Mouse (Mus musculus) skeletal muscle tissue, postnatal 0 days (tissue): ENCODE data around the gene Spem2. TPM values are rescaled to one million over a fixed set of nuclear protein-coding genes. Genes with fewer than 3 reads are reported as not detected.

Experiments used
- polyA plus RNA-seq: library from polyadenylated mRNA; unstranded; fragments of >200 nt; fragmentation: Nextera tagmentation; extraction: Ambion mirVana; gene quantifications from 2 replicates; pipeline ENCODE4 v1.2.1, GENCODE M21; 2015

Gene Spem2
- not detected in 2 replicates for polyA plus RNA-seq

GRCm38 (mm10) chr11:69818365-69818764 lies at the start of gene Spem2:
Gene Spem2 (minus strand): TSS chr11:69818465.

GRCm38 (mm10) chr11:69858113-69858998 lies 40.1 kb upstream of the Spem2 start, which contains the start of gene Tnk1:
Gene Tnk1 (minus strand): TSS chr11:69858730.

GRCm38 (mm10) chr11:69846198-69846680 lies 28.0 kb upstream of the Spem2 start, which contains the start of gene Plscr3:
Gene Plscr3 (plus strand): TSS chr11:69846376.

GRCm38 (mm10) chr11:69837952-69838713 lies 19.9 kb upstream of the Spem2 start, which contains the start of gene Tmem256:
Gene Tmem256 (plus strand): TSS chr11:69838514.

GRCm38 (mm10) chr11:69837604-69837951 lies 19.3 kb upstream of the Spem2 start, which contains the start of gene Nlgn2:
Gene Nlgn2 (minus strand): TSS chr11:69837784.

GRCm38 (mm10) chr11:69822080-69822479 lies 3.8 kb upstream of the Spem2 start, which contains the start of gene Spem1:
Gene Spem1 (minus strand): TSS chr11:69822180.

GRCm38 (mm10) chr11:69815155-69815554 lies 3.1 kb downstream of the Spem2 start, which contains the start of gene Gm39566:
Gene Gm39566 (minus strand): TSS chr11:69815298.

GRCm38 (mm10) chr11:69804972-69805909 lies 13.0 kb downstream of the Spem2 start, which contains the start of gene Tmem102:
Gene Tmem102 (minus strand): TSS chr11:69805624.

GRCm38 (mm10) chr11:69801379-69801977 lies 16.8 kb downstream of the Spem2 start, which contains the start of gene Fgf11:
Gene Fgf11 (minus strand): TSS chr11:69801857.

GRCm38 (mm10) chr11:69795168-69795982 lies 22.9 kb downstream of the Spem2 start, which contains the start of gene Chrnb1:
Gene Chrnb1 (minus strand): TSS chr11:69795943.

Other genes starting within 250 kb of the Spem2 start
- gene Wrap53, start 238.2 kb downstream of the Spem2 start, polyA plus RNA-seq, result 5.3 and 7.8 TPM in 2 replicates
- 34.5 and 37.5 TPM in 2 replicates for gene Trp53, start 238.1 kb downstream of the Spem2 start, polyA plus RNA-seq
- 74.2 and 78.6 TPM in 2 replicates for gene Atp1b2, start 212.5 kb downstream of the Spem2 start, polyA plus RNA-seq
- gene Shbg, start 200.6 kb downstream of the Spem2 start, polyA plus RNA-seq, result 0.45 and 0.63 TPM in 2 replicates
- gene Sat2, start 196.4 kb downstream of the Spem2 start, polyA plus RNA-seq, result 12.4 and 15.9 TPM in 2 replicates
- gene Fxr2, start 185.5 kb downstream of the Spem2 start, polyA plus RNA-seq, result 19.9 and 21.3 TPM in 2 replicates
- gene Sox15, start 163.2 kb downstream of the Spem2 start, polyA plus RNA-seq, result 0.16 TPM in 1 of 2 replicates, not detected in the other
- gene Mpdu1, start 155.8 kb downstream of the Spem2 start, polyA plus RNA-seq, result 29.7 and 47.4 TPM in 2 replicates
- 16.2 and 25.5 TPM in 2 replicates for gene Cd68, start 152.3 kb downstream of the Spem2 start, polyA plus RNA-seq
- gene Eif4a1, start 146.0 kb downstream of the Spem2 start, polyA plus RNA-seq, result 167 and 224 TPM in 2 replicates
- gene Senp3, start 136.4 kb downstream of the Spem2 start, polyA plus RNA-seq, result 26.4 and 29.2 TPM in 2 replicates
- gene Tnfsf13, start 132.7 kb downstream of the Spem2 start, polyA plus RNA-seq, result 0.65 and 0.67 TPM in 2 replicates
- 11.5 and 13.1 TPM in 2 replicates for gene Tnfsf12, start 122.6 kb downstream of the Spem2 start, polyA plus RNA-seq
- 5.9 and 6.9 TPM in 2 replicates for gene Tnfsfm13, start 122.4 kb downstream of the Spem2 start, polyA plus RNA-seq
- gene Polr2a, start 59.8 kb downstream of the Spem2 start, polyA plus RNA-seq, result 9.3 and 10.3 TPM in 2 replicates
- gene Slc35g3, start 56.5 kb downstream of the Spem2 start, polyA plus RNA-seq, result not detected in 2 replicates
- gene Zbtb4, start 52.6 kb downstream of the Spem2 start, polyA plus RNA-seq, result 2.5 and 2.9 TPM in 2 replicates
- gene Chrnb1, start 22.5 kb downstream of the Spem2 start, polyA plus RNA-seq, result 79.0 and 95.8 TPM in 2 replicates
- 1.5 and 2.2 TPM in 2 replicates for gene Fgf11, start 16.6 kb downstream of the Spem2 start, polyA plus RNA-seq
- 0.31 and 0.45 TPM in 2 replicates for gene Tmem102, start 12.8 kb downstream of the Spem2 start, polyA plus RNA-seq
- gene Gm39566, start 3.2 kb downstream of the Spem2 start, polyA plus RNA-seq, result not detected in 2 replicates
- not detected in 2 replicates for gene Spem1, start 3.7 kb upstream of the Spem2 start, polyA plus RNA-seq
- gene Nlgn2, start 19.3 kb upstream of the Spem2 start, polyA plus RNA-seq, result 2.1 TPM in 2 replicates
- gene Tmem256, start 20.0 kb upstream of the Spem2 start, polyA plus RNA-seq, result 242 and 272 TPM in 2 replicates
- gene Plscr3, start 27.9 kb upstream of the Spem2 start, polyA plus RNA-seq, result 36.6 and 44.6 TPM in 2 replicates
- 0.09 and 0.46 TPM in 2 replicates for gene Tnk1, start 40.3 kb upstream of the Spem2 start, polyA plus RNA-seq
- gene Tmem95, start 59.6 kb upstream of the Spem2 start, polyA plus RNA-seq, result not detected in 2 replicates
- 2.6 and 3.6 TPM in 2 replicates for gene Kctd11, start 62.9 kb upstream of the Spem2 start, polyA plus RNA-seq
- gene Acap1, start 77.1 kb upstream of the Spem2 start, polyA plus RNA-seq, result 0.34 and 0.46 TPM in 2 replicates
- 1.8 and 2.4 TPM in 2 replicates for gene 2810408A11Rik, start 82.5 kb upstream of the Spem2 start, polyA plus RNA-seq
- gene Neurl4, start 82.6 kb upstream of the Spem2 start, polyA plus RNA-seq, result 3.0 and 3.3 TPM in 2 replicates
- gene Gps2, start 95.4 kb upstream of the Spem2 start, polyA plus RNA-seq, result 41.9 and 42.1 TPM in 2 replicates
- gene Eif5a, start 103.5 kb upstream of the Spem2 start, polyA plus RNA-seq, result 952 and 1,117 TPM in 2 replicates
- 0.78 and 0.85 TPM in 2 replicates for gene Ybx2, start 117.3 kb upstream of the Spem2 start, polyA plus RNA-seq
- 128 and 138 TPM in 2 replicates for gene Slc2a4, start 129.7 kb upstream of the Spem2 start, polyA plus RNA-seq
- gene Cldn7, start 146.3 kb upstream of the Spem2 start, polyA plus RNA-seq, result 0.23 and 0.57 TPM in 2 replicates
- gene Ctdnep1, start 162.7 kb upstream of the Spem2 start, polyA plus RNA-seq, result 42.1 and 46.1 TPM in 2 replicates
- 86.0 and 92.4 TPM in 2 replicates for gene Elp5, start 164.1 kb upstream of the Spem2 start, polyA plus RNA-seq
- gene Gabarap, start 172.7 kb upstream of the Spem2 start, polyA plus RNA-seq, result 320 and 389 TPM in 2 replicates
- gene Phf23, start 177.3 kb upstream of the Spem2 start, polyA plus RNA-seq, result 31.1 and 33.7 TPM in 2 replicates
- 11.2 and 11.8 TPM in 2 replicates for gene Dvl2, start 182.1 kb upstream of the Spem2 start, polyA plus RNA-seq
- gene Acadvl, start 196.9 kb upstream of the Spem2 start, polyA plus RNA-seq, result 311 and 331 TPM in 2 replicates
- gene Dlg4, start 198.5 kb upstream of the Spem2 start, polyA plus RNA-seq, result 3.3 and 5.3 TPM in 2 replicates
- gene Asgr1, start 235.6 kb upstream of the Spem2 start, polyA plus RNA-seq, result 0.13 and 0.21 TPM in 2 replicates